Mouse (Mus musculus): ENCODE measurements around the gene Oprm1. TPM values are rescaled to one million over a fixed set of nuclear protein-coding genes. Genes with fewer than 3 reads are reported as not detected.
"Not testable (repeated sequence)": the region's sequence is repeated elsewhere in the genome, so short reads cannot be mapped to it uniquely, and the experiment has no call there.

Gene Oprm1
- 1 to 10 TPM in 1 of 2 experiments, under 1 TPM in 1; 0.93 to 1.2 TPM for total RNA-seq (2021)
- long read RNA-seq, experiment 1 = 0 reads
- long read RNA-seq, experiment 2 = 0 reads

GRCm38 (mm10) chr10:6758206-6758605 is at the start of gene Oprm1:
Oprm1 (plus strand) TSS chr10:6758506.
- no peak for DNase-seq (ENCODE audit: low spot score in 2 of 2)

- no peak for DNase-seq (ENCODE audit: low spot score in 2 of 2)
These were observed 40.9 kb upstream of the Oprm1 start for GRCm38 (mm10) chr10:6717181-6717948.

- no peak for DNase-seq (ENCODE audit: low spot score in 2 of 2)
These were observed 34.5 kb upstream of the Oprm1 start for GRCm38 (mm10) chr10:6723765-6724164.

GRCm38 (mm10) chr10:6728469-6728868 is 29.8 kb upstream of the Oprm1 start:
- DNase-seq (ENCODE audit: low spot score in 2 of 2) = no peak

GRCm38 (mm10) chr10:6753375-6753774 is 4.9 kb upstream of the Oprm1 start:
- DNase-seq (ENCODE audit: low spot score in 2 of 2) = no peak

- peak in 1 of 2 experiments; percentile 10 for DNase-seq (ENCODE audit: low spot score in 2 of 2)
These were observed 3.0 kb downstream of the Oprm1 start, which contains the start of gene Gm10945 for GRCm38 (mm10) chr10:6761287-6761811. Gm10945 (minus strand) TSS chr10:6761761.

GRCm38 (mm10) chr10:6788517-6789237 is 30.4 kb downstream of the Oprm1 start:
- peak; percentile 16 to 20 for DNase-seq (ENCODE audit: low spot score in 2 of 2)

GRCm38 (mm10) chr10:6790226-6790625 is 31.9 kb downstream of the Oprm1 start:
- no peak for DNase-seq (ENCODE audit: low spot score in 2 of 2)

GRCm38 (mm10) chr10:6820626-6821025 is 62.3 kb downstream of the Oprm1 start:
- no peak for DNase-seq (ENCODE audit: low spot score in 2 of 2)

- DNase-seq (ENCODE audit: low spot score in 2 of 2) = no peak
These were observed 83.9 kb downstream of the Oprm1 start for GRCm38 (mm10) chr10:6842225-6842624.

GRCm38 (mm10) chr10:6846283-6846682 is 88.0 kb downstream of the Oprm1 start:
- DNase-seq (ENCODE audit: low spot score in 2 of 2) = no peak

- DNase-seq (ENCODE audit: low spot score in 2 of 2) = no peak
These were observed 90.0 kb downstream of the Oprm1 start for GRCm38 (mm10) chr10:6848162-6848754.

GRCm38 (mm10) chr10:6848834-6849233 is 90.5 kb downstream of the Oprm1 start:
- no peak for DNase-seq (ENCODE audit: low spot score in 2 of 2)

- no peak for DNase-seq (ENCODE audit: low spot score in 2 of 2)
These were observed 97.5 kb downstream of the Oprm1 start for GRCm38 (mm10) chr10:6855812-6856211.

GRCm38 (mm10) chr10:6871418-6872072 is 113.2 kb downstream of the Oprm1 start:
- no peak for DNase-seq (ENCODE audit: low spot score in 2 of 2)

GRCm38 (mm10) chr10:6873917-6874316 is 115.6 kb downstream of the Oprm1 start:
- DNase-seq (ENCODE audit: low spot score in 2 of 2) = no peak

- DNase-seq (ENCODE audit: low spot score in 2 of 2) = no peak
These were observed 120.1 kb downstream of the Oprm1 start for GRCm38 (mm10) chr10:6878276-6878881.

- DNase-seq (ENCODE audit: low spot score in 2 of 2) = not testable (repeated sequence)
These were observed 123.7 kb downstream of the Oprm1 start for GRCm38 (mm10) chr10:6882041-6882440.

GRCm38 (mm10) chr10:6885460-6885859 is 127.2 kb downstream of the Oprm1 start:
- no peak for DNase-seq (ENCODE audit: low spot score in 2 of 2)

GRCm38 (mm10) chr10:6889640-6890245 is 131.4 kb downstream of the Oprm1 start:
- no peak for DNase-seq (ENCODE audit: low spot score in 2 of 2)
